Mouse (Mus musculus) 416B (cell line): Measurements from ENCODE around the gene Epo.

ENCODE experiments used
- DNase-seq: peaks from one replicate; pipeline ENCODE4 v3.0.0; 2011; ENCODE audit warnings: low read depth

Gene Epo

DNA sequence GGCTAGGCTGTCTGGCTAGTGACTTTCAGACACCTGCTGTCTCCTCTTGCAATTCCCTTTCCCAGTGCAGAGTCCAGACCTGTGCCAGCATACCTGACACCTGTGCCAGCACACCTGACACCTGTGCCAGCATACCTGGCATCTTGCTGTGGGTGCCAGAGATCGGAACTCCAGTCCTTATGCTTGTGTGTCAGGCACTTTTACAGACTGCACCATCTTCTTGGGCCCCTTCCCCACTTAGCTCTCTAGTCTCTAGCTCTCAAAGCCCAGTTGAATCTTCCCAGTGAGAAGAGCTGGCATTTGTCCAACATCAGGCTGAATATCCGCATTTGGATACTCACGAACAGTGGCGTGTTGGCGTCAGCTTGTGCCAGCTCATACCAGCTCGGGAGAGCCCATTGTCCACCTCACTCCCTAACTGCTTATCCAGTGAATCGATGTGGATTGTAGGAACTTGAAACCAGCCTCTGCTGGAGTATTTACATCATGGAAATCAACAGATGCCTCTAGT is 6.3 kb upstream of the Epo start:
- no peak for DNase-seq

DNA sequence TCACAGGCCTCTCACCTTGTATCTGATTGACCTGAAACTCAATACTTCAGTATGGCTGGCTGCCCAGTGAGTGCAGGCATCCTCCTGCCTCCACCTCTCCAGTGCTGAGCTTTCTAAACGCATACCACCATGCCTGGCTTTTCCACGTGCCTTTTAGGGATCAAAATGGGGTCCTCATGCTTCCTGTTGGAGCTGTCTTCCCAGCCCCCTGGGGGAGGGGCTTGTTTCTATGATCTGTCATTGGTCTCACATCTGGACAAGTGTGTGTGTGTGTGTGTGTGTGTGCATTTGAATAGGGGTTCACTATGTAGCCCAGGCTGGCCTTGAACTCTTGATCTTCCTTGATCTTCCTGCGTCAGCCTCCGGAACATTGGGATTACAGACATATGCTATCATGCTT is 4.4 kb upstream of the Epo start:
- DNase-seq = no peak

GRCm38 (mm10) chr5:137535318-137535717 is 2.3 kb upstream of the Epo start:
- DNase-seq = peak; percentile 56

DNA sequence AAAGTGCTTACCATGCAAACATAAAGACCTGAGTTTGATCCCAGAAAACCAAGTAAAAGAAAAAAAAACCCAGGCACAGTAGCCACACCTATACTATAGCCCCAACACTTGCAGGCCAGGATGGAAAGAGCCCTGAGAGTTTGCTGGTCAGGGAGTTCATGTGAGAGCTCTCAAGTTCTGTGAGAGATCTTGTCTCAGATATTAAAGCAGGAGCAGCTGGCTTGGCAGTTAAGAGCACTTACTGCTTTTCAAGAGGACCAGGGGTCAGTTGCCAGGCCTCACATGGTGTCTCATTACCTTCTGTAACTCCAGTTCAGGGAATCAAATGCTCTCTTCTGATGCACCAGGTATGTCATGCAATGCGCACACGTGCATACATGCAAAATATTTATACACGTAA is 1.7 kb upstream of the Epo start:
- peak; percentile 28 for DNase-seq

DNA sequence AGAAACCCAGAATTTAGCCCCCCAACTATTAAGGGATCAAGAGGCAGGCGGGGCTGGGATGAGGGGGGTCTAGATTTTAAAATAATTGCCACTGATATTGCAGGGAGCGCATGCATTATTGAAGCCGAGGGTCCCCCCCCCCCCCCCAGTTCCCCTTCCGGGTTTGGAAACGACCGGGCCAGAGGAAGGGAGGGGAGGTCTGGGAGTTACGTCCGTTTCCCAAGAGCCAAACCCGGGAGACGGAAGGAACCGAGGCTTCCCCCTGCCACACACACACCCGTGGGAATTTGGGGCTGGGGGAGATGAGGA is 280 bp downstream of the Epo start:
- no peak for DNase-seq

GRCm38 (mm10) chr5:137532131-137532807 is 773 bp downstream of the Epo start:
- no peak for DNase-seq

- no peak for DNase-seq
These were observed 1.5 kb downstream of the Epo start for GRCm38 (mm10) chr5:137531414-137532130.

GRCm38 (mm10) chr5:137530588-137531413 is 2.2 kb downstream of the Epo start:
- DNase-seq = peak; percentile 74

DNA sequence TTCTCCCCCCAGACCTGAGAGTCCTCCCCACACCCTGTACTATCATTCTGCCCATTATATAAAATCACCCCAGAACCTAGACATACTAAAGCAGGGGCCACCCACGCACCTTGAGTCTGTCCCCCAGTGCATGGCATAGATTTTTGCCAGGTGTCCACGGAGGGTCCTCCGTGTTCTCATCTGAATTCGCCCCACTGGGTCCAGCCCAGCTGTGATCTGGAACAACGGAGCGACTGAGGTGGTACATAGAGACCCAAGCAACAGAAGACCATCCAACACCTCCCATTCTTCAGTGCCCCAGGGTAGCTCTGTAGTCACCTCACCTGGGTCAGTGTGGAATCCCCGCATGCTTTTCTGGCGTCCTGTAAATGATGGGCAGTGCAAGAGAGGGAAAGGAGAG is 3.0 kb downstream of the Epo start:
- DNase-seq = no peak

- no peak for DNase-seq
These were observed 3.6 kb downstream of the Epo start for GRCm38 (mm10) chr5:137529221-137529995.

DNA sequence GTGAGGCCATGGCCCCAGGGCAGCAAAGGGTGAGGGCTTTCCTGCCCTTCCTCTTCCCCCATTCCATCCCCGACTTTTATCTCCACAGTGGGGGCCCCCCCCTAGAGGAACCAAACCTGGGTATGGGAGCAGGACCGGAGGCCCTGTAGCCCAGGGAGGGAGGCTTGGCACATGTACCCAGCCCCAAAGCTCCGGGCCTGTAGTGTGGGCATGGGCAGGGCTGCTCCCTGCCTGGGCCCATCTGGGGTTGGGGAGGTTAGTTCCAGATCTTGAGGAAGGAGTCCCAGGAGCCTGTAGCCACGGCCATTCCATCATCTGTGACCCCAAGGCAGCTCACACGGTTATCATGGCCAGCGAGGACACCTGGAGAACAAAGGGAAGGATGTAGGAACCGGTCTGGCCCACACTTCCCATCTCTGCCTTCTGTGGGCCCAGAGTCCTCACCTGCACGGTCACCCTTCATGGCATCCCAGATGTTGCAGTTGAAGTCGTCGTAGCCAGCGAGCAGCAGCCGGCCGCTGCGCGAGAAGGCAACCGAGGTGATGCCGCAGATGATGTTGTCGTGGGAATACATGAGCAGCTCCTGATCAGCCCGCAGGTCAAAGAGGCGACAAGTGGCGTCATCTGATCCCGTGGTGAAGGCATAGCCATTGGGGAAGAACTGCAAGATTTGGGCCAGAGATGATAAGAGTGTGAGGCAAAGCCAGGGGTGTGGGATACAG is 4.6 kb downstream of the Epo start:
- no peak for DNase-seq

- DNase-seq = no peak
These were observed 5.6 kb downstream of the Epo start for GRCm38 (mm10) chr5:137527413-137527812.

DNA sequence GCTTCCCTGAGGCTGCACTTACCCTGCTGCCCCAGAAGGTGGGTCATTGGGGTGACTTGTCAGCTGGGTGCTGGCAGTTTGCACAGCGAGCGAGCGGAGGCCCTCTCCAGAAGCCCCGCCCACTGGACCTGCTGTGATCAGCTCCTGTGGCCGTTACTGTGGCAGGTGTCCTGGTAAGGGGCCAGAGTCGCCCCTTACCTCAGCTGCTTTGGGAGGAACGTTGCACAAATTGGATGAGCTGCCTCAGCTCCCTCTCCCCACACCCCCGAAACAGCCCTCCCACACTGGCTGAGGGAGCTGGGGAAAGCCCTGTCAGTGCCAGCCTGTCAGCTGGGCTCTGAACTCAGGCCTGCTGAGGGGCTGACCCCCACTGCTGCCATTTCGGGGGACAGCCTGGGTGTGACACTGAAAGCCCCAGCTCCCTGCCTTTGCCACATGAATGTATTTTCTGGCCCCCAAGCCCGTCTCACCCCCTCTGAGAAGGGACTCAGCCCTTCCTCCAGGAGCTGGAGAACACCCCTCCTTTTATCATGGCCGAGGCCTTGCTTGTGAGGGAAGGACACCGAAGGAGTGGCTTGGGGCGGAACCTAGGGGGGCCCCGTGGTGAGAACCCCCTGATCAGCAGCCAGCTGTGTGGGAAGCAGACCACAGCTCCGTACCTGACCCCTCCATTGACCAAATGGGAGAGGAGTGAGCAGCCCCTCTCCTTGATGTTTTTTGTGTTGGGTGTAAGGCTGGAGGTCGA is 6.7 kb downstream of the Epo start:
- peak; percentile 29 for DNase-seq

DNA sequence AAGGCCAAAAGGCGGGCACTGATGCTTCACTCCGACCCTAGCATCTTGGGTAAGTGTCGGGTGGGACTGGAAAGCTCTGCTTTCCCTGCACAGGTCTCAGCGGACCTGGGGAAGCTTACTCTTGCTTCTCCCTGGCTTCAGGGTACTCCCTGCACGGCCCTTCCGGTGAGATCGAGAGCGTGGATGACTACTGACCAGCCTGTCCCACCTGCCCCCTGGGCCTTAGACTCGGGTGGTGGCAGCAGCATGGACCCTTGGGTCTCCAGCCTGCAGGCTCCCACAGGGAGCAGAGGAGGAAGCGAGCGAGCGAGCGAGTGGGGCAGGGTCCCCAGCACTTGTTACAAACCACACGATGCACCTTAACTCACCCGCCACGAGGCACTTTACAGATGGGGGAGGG is 7.5 kb downstream of the Epo start:
- DNase-seq = no peak

- no peak for DNase-seq
These were observed 8.4 kb downstream of the Epo start for GRCm38 (mm10) chr5:137524671-137525070.

DNA sequence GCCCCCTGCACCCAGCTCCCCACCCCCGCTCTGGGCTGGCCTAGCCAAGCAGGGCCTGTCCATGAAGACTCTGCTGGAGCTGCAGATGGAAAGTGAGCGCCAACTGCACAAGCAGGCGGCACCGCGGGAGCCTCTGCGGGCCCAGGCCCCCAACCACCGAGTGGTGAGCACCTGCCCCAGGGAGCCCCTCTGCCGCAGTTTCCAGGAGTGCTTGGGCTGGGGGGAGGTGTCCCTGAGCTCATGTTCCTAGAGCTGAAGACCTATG is 8.9 kb downstream of the Epo start:
- no peak for DNase-seq

- peak; percentile 27 for DNase-seq
These were observed 9.4 kb downstream of the Epo start for GRCm38 (mm10) chr5:137523396-137524250.

GRCm38 (mm10) chr5:137522711-137523110 is 10.3 kb downstream of the Epo start:
- DNase-seq = no peak

DNA sequence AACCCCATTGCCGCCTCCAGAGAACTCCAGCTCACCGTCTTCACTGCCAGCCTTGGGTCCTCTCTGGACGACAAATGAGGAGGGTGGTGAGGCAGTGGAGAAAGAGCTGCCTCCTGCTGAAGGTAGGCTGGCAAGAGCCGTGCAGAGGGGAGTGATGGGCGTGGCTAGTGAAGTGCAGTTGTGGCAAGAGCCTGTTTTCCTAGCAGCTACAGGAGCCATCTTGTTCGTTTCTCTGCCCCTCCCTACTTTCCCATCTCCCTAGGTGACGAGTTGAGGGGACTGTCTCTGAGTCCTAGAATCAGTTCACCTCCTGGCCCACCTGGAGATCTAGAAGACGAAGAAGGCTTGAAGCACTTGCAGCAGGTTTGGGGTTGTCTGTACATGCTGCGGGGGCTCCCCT is 11.2 kb downstream of the Epo start:
- no peak for DNase-seq
